In the genomic region with DNA sequence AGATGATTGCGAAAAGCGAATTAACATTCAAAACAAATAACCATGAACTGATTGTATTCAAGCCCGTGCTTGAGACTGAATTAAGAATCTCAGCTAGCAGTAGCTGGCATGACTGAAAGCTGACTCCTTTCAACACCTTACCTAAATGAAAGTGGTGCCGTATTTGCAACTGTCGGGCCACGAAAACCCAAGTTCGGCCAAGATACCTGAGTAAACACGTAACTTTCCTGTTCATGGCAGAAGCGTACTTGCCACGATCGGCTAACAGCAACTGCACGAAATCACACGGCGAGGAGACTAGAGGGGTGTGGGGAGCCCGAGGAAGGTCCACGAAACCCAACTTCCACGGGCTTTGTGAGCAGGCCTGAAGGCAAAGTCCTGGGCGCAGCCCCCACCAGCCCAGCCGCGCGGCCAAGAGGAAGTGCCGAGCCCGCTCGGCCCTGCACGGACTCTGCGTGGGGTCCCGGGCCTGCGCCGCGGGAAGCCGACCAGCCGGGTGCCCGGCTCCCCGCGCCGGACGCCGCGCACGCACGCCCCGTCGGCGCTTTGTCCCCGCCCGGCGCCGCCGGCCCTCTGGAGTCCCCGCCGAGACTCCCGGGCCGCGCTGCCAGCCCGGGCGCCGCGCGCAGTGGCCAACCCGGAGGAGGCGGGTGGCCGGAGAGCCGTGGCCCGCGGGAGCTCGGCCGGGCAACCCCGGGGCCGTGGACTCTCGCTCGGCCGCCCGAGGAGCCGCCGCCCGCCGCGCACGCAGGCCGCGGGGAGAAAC, we compare ENCODE assay signal across 8 mouse cellular contexts. TPM values are rescaled to one million over a fixed set of nuclear protein-coding genes. Genes with fewer than 3 reads are reported as not detected.
DNase-seq lines count a peak whose midpoint lies in the region; ATAC-seq and TF ChIP-seq lines count a peak whose summit lies in the region.

No protein-coding gene starts in this region.

- peak; percentile 81 for DNase-seq in adrenal gland, postnatal 14 days
- DNase-seq in fibroblast of lung, adult 2 months (ENCODE audit: low read depth) = peak; percentile 24
- DNase-seq in heart, postnatal 14 days = peak; percentile 73
- peak; percentile 69 to 83 for DNase-seq in kidney, postnatal 4 days
- peak; percentile 66 for DNase-seq in lung, postnatal 0 days (ENCODE audit: low spot score)
- peak; percentile 67 for DNase-seq in ovary, postnatal 36 days (ENCODE audit: low spot score)
- peak; percentile 37 to 40 for DNase-seq in urinary bladder, postnatal 36 days (ENCODE audit: low spot score in 2 of 2)

- H3K9ac ChIP-seq in lung, postnatal 0 days (replicated peaks; ENCODE audit: low read depth) = peak overlapping the region; percentile 96

- no peaks in the 10 kb centered on the region for H3K9me3 ChIP-seq in E14TG2a.4 (ENCODE audit: low read length)
- H3K9me3 ChIP-seq in lung, postnatal 0 days (ENCODE audit: low read length) = no peaks in the 10 kb centered on the region

- no peak for TF ChIP-seq EP300 in lung, postnatal 0 days (IDR thresholded peaks at IDR 0.05)

- H3K27ac ChIP-seq in lung, postnatal 0 days (ENCODE audit: low read length) = peak overlapping the region; percentile 100

- H3K4me3 ChIP-seq in E14TG2a.4 (replicated peaks; ENCODE audit: low read length) = peak overlapping the region; percentile 90
- peak overlapping the region; percentile 93 for H3K4me3 ChIP-seq in lung, postnatal 0 days (ENCODE audit: low read depth, low read length)

- under 1% methylated on average over 52 of the region's 81 CpGs for WGBS in lung, postnatal 0 days

- no peak for TF ChIP-seq CTCF in E14TG2a.4 (conservative IDR thresholded peaks at IDR 0.05; ENCODE audit: low read length)
- no peak for TF ChIP-seq CTCF in lung, postnatal 0 days (IDR thresholded peaks at IDR 0.05)

- peak overlapping the region; percentile 65 for H3K4me2 ChIP-seq in lung, postnatal 0 days (replicated peaks; ENCODE audit: low read depth, low read length)

- peak; percentile 39 for ATAC-seq in lung, postnatal 0 days

- no peaks in the 10 kb centered on the region for H3K36me3 ChIP-seq in E14TG2a.4 (ENCODE audit: insufficient read depth, low read length)
- no peaks in the 10 kb centered on the region for H3K36me3 ChIP-seq in lung, postnatal 0 days (ENCODE audit: insufficient read depth, low read length)

- no peaks in the 10 kb centered on the region for H3K27me3 ChIP-seq in E14TG2a.4 (ENCODE audit: insufficient read depth, low read length)
- no peaks in the 10 kb centered on the region for H3K27me3 ChIP-seq in lung, postnatal 0 days (replicated peaks; ENCODE audit: insufficient read depth, low read length)

- intact Hi-C loops in heart, postnatal 14 days (cut with DNase I) = no loop called here

- H3K4me1 ChIP-seq in E14TG2a.4 (replicated peaks; ENCODE audit: low read depth, low read length) = peaks cover 34% of the 10 kb centered on the region
- H3K4me1 ChIP-seq in lung, postnatal 0 days (ENCODE audit: insufficient read depth, low read depth, low read length) = peaks cover 7% of the 10 kb centered on the region; the same call in 1 of the 2 replicates

RNA-seq across cellular contexts. Expression of gene Fcho2, which starts 0.8 kb away (rescaled TPM):
- 47.5 and 55.1 TPM in 2 replicates for total RNA-seq in adrenal gland, postnatal 14 days (2021)
- 10 to 100 TPM; 37.9 to 43.0 TPM for total RNA-seq in heart, postnatal 14 days (2021)
- polyA plus RNA-seq in lung, postnatal 0 days (2015; fragmentation: Nextera tagmentation; extraction: Ambion mirVana) = 45.9 and 54.8 TPM in 2 replicates

Comparison
In these comparisons a context has a peak if more than half of its experiments do, and no peak if none do; other contexts are left out.
1. Peak in every context shown above with its lines: DNase-seq, ATAC-seq, H3K4me3 ChIP-seq and H3K27ac ChIP-seq.
2. DNase-seq: peak in every context shown above with its lines; median percentile 81 in adrenal gland, postnatal 14 days; 76 in kidney, postnatal 4 days; 73 in heart, postnatal 14 days; 67 in ovary, postnatal 36 days; 66 in lung, postnatal 0 days; 38 in urinary bladder, postnatal 36 days; 24 in fibroblast of lung, adult 2 months.